Mouse (Mus musculus) limb, embryonic 14.5 days (tissue): Measurements from ENCODE around the gene Ano4. TPM values are rescaled to one million over a fixed set of nuclear protein-coding genes. Genes with fewer than 3 reads are reported as not detected.

Experiments used
- ATAC-seq: fragments of 200-750 bp; cut with Nextera tagmentation; 2 replicates; pipeline ENCODE4 v1.8.0; 2017; ENCODE audit warnings: low read depth, moderate number of reproducible peaks, moderate TSS enrichment; ENCODE audit not compliant: low FRiP score
- DNase-seq: peaks from one replicate; pipeline ENCODE4 v3.0.0-alpha.2; 2015; ENCODE audit warnings: low spot score
- H3K27ac ChIP-seq: fragments of 300-500 bp; sonication (generic); replicated peaks from 2 replicates; pipeline ENCODE4 v1.5.1; 2014; ENCODE audit warnings: low read depth, mild to moderate bottlenecking, low read length, moderate library complexity, mixed read lengths
- H3K27me3 ChIP-seq: fragments of 300-500 bp; sonication (generic); 2 replicates; pipeline ENCODE4 v1.6.1; 2014; ENCODE audit warnings: low read length, mixed read lengths; ENCODE audit not compliant: control insufficient read depth, insufficient read depth
- H3K36me3 ChIP-seq: fragments of 300-500 bp; sonication (generic); 2 replicates; pipeline ENCODE4 v1.6.1; 2014; ENCODE audit warnings: mild to moderate bottlenecking, low read length, moderate library complexity, mixed read lengths; ENCODE audit not compliant: control insufficient read depth, insufficient read depth
- H3K4me1 ChIP-seq: fragments of 300-500 bp; sonication (generic); 2 replicates; pipeline ENCODE4 v1.6.1; 2014; ENCODE audit warnings: antibody characterized with exemption, low read length, mixed read lengths; ENCODE audit not compliant: control insufficient read depth, insufficient read depth
- H3K4me2 ChIP-seq: fragments of 300-500 bp; sonication (generic); replicated peaks from 2 replicates; pipeline ENCODE4 v1.6.1; 2014; ENCODE audit warnings: low read depth, mild to moderate bottlenecking, low read length, moderate library complexity; ENCODE audit not compliant: severe bottlenecking
- H3K4me3 ChIP-seq: fragments of 300-500 bp; sonication (generic); replicated peaks from 2 replicates; pipeline ENCODE4 v1.5.1; 2014; ENCODE audit warnings: low read length
- H3K9ac ChIP-seq: fragments of 300-500 bp; sonication (generic); 2 replicates; pipeline ENCODE4 v1.6.1; 2014; ENCODE audit warnings: mild to moderate bottlenecking, low read depth, low read length, moderate library complexity; ENCODE audit not compliant: severe bottlenecking
- H3K9me3 ChIP-seq: fragments of 300-500 bp; sonication (generic); 2 replicates; pipeline ENCODE4 v1.6.1; 2016; ENCODE audit warnings: low read length; ENCODE audit not compliant: control insufficient read depth
- POLR2A ChIP-seq: fragments of 200-500 bp; IDR thresholded peaks from 2 replicates; pipeline ENCODE4 v1.8.0; 2012; ENCODE audit warnings: inconsistent platforms, mild to moderate bottlenecking, moderate library complexity, borderline replicate concordance; ENCODE audit not compliant: insufficient read depth, insufficient read length; ENCODE audit errors: extremely low read depth
- WGBS: fragments of 180-500 bp; shearing (Covaris S2); extraction: QIAGEN DNeasy Blood & Tissue Kit; methylation state at CpG from one replicate; pipeline ENCODE4 v1.1.7; 2014; 5-methylcytosine and 5-hydroxymethylcytosine counted together
- polyA plus RNA-seq, 2 experiments: library from polyadenylated mRNA; depleted of rRNA in 1 of 2; stranded (reverse) in 1 of 2; unstranded in 1 of 2; fragments of >200 nt; fragmentation: Nextera tagmentation in 1 of 2; extraction: Ambion mirVana in 1 of 2; gene quantifications; 2 replicates each; pipeline versions ENCODE4 v1.2.1 to v1.2.3; 2012 to 2014

The Ano4 gene
- polyA plus RNA-seq, 2 experiments, result 0.50 to 1.0 TPM

DNA sequence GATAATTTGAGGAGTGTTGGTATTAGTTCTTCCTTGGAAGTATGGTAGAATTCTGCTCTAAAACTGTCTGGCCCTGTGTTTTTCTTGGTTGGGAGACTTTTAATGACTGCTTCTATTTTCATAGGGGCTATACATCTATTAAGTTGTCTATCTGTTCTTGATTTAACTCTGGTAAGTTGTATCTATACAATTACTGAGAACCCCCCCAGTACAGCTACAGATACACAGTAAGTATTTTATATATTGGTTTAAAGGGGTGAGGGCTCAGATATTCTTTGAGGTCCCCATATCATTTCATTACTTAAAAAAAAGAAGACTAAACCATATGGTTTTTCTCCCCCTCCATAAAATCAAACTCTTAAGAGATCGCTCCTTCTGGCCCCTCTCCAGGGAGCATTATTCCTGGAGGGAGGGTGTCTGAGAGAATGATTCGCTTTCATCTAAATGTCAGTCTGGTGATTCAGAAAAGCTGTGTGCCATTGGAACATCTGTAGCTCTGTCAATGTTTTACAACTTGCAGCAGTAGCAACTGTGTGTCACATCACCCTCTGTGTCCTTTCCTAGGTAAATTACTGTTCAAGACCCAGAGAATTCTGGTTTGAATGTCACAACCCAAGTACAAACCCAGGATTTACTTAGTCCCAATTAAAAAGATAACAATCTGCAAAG lies 189.6 kb downstream of the Ano4 start:
- WGBS, result 42% methylated on average over 2 of the region's 2 CpGs
- Histone ChIP-seq H3K9me3 (no peaks in the 10 kb centered on the region), H3K4me2 (no peak overlapping the region), H3K4me1 (no peaks in the 10 kb centered on the region), H3K9ac (no peak overlapping the region), H3K36me3 (no peaks in the 10 kb centered on the region), H3K27ac (no peak overlapping the region), H3K27me3 (no peaks in the 10 kb centered on the region), H3K4me3 (no peak overlapping the region)
- ATAC-seq (no peak), DNase-seq (peak; percentile 16)
- TF ChIP-seq POLR2A, result no peak

DNA sequence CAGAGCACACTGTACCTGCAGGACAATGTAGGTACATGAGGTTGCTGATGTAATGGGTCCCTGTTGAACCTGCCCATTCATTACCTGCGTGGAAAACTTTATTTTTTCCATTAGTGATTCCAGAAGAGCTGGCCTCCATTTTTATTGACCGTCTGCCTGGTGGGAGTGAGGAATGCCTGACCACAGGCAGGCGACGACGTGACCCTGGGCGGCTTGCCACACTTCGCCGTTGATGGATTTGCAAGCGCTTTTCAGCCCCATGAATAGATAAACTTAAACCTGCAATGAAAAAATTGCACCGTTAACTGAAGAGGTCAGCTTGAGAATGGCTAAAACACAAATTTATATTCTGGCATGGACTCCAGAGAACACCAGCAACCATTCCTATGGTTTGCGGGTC lies 195.4 kb downstream of the Ano4 start:
- Histone ChIP-seq H3K36me3 (no peaks in the 10 kb centered on the region), H3K9ac (no peak overlapping the region), H3K4me2 (no peak overlapping the region), H3K4me3 (no peak overlapping the region), H3K4me1 (no peaks in the 10 kb centered on the region), H3K9me3 (no peaks in the 10 kb centered on the region), H3K27ac (no peak overlapping the region), H3K27me3 (no peaks in the 10 kb centered on the region)
- TF ChIP-seq POLR2A, result no peak
- no peak for DNase-seq
- WGBS, result 70% methylated on average over 11 of the region's 11 CpGs
- no peak for ATAC-seq

DNA sequence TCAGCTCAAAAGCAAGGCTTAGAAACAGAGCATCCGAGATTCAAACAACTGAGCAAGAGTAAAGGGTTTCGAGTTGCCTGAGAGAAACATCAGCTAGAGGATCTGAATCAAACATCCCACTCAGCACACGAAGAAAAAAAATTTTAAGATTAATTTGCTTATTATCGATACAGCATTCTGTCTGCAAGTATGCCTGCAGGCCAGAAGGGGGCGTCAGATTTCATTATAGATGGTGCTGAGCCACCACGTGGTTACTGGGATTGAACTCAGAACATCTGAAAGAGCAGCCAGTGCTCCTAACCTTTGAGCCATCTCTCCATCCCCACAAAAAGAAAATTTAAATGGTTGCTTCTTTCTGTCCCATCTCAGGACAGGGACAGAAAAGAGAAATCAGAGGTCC lies 223.2 kb downstream of the Ano4 start:
- no peak overlapping the region for H3K9ac ChIP-seq
- no peaks in the 10 kb centered on the region for H3K9me3 ChIP-seq
- H3K4me2 ChIP-seq, result no peak overlapping the region
- WGBS, result 60% methylated on average over 6 of the region's 6 CpGs
- no peak overlapping the region for H3K27ac ChIP-seq
- H3K4me3 ChIP-seq, result no peak overlapping the region
- no peak for ATAC-seq
- no peaks in the 10 kb centered on the region for H3K27me3 ChIP-seq
- no peaks in the 10 kb centered on the region for H3K4me1 ChIP-seq
- TF ChIP-seq POLR2A, result no peak
- H3K36me3 ChIP-seq, result no peaks in the 10 kb centered on the region
- DNase-seq, result no peak

DNA sequence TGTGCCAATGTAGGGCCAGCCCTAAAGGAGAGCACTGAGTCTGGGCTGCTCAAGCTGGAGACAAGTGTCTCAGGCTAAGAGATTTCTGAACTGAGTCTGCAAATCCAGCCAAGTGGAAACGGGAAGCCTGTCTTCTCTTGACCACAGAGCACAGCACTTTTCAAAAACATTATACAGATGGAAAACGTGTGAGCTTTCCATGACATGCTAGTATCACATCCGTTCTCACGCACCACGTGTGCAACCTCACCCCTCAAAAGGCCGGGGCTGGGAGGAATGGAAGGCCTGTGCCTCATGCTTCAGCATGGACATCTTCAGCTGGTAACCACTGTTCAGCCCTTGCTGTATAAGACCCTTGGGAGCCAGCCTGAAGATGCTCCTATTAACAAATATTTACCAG lies 230.2 kb downstream of the Ano4 start:
- no peak overlapping the region for H3K27ac ChIP-seq
- H3K9ac ChIP-seq, result no peak overlapping the region
- no peaks in the 10 kb centered on the region for H3K9me3 ChIP-seq
- WGBS, result 83% methylated on average over 6 of the region's 6 CpGs
- no peaks in the 10 kb centered on the region for H3K36me3 ChIP-seq
- H3K27me3 ChIP-seq, result no peaks in the 10 kb centered on the region
- no peak overlapping the region for H3K4me3 ChIP-seq
- no peak overlapping the region for H3K4me2 ChIP-seq
- TF ChIP-seq POLR2A, result no peak
- ATAC-seq, result no peak
- H3K4me1 ChIP-seq, result no peaks in the 10 kb centered on the region
- DNase-seq, result no peak

DNA sequence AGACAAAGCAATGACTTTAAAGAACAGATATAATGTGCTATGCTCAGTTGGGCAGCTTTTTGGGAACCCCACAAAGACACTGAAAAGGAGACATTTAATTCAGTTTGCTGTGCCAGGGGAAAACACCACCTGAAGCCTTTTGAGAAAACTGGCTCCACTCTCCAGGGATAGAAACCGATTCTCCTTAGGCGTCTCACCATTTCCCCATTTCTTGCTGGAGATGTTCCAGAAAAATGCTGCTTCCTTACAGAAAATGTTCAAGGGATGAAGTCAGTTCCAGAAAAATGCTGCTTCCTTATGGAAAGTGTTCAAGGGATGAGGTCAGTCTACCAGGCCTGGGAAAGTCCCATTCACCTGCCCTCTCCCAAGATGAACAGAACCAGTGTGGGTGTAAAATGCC lies 233.1 kb downstream of the Ano4 start:
- ATAC-seq (no peak), DNase-seq (no peak)
- H3K9ac ChIP-seq, result no peak overlapping the region
- H3K4me1 ChIP-seq, result no peaks in the 10 kb centered on the region
- no peaks in the 10 kb centered on the region for H3K9me3 ChIP-seq
- H3K36me3 ChIP-seq, result no peaks in the 10 kb centered on the region
- TF ChIP-seq POLR2A, result no peak
- no peak overlapping the region for H3K4me2 ChIP-seq
- H3K4me3 ChIP-seq, result no peak overlapping the region
- no peak overlapping the region for H3K27ac ChIP-seq
- 74% methylated on average over 2 of the region's 2 CpGs for WGBS
- H3K27me3 ChIP-seq, result no peaks in the 10 kb centered on the region

DNA sequence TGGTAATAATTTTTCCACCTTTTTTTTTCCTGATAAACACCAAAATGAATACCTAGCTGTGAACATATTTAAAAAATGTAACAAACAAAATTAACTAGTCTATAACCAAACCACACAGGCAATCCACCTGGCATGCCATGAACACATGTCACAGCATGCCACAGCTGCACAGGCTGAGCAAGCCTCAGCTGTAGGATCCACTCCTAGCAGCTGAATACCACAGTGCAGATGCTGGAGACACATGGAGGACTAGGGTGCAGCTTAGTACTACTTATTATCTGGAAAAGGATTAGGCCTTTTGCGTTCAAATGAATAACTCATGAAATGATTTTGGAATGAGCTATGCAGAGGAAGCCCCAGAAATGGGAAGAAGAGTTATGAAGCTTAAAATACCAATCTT lies 233.6 kb downstream of the Ano4 start:
- no peaks in the 10 kb centered on the region for H3K9me3 ChIP-seq
- H3K36me3 ChIP-seq, result no peaks in the 10 kb centered on the region
- WGBS, result 70% methylated on average over 1 of the region's 1 CpGs
- DNase-seq, result no peak
- no peak for TF ChIP-seq POLR2A
- no peaks in the 10 kb centered on the region for H3K4me1 ChIP-seq
- no peak for ATAC-seq
- no peak overlapping the region for H3K4me3 ChIP-seq
- no peaks in the 10 kb centered on the region for H3K27me3 ChIP-seq
- H3K4me2 ChIP-seq, result no peak overlapping the region
- H3K27ac ChIP-seq, result no peak overlapping the region
- H3K9ac ChIP-seq, result no peak overlapping the region
